Mouse (Mus musculus): ENCODE results near the gene Trim11.

DNA sequence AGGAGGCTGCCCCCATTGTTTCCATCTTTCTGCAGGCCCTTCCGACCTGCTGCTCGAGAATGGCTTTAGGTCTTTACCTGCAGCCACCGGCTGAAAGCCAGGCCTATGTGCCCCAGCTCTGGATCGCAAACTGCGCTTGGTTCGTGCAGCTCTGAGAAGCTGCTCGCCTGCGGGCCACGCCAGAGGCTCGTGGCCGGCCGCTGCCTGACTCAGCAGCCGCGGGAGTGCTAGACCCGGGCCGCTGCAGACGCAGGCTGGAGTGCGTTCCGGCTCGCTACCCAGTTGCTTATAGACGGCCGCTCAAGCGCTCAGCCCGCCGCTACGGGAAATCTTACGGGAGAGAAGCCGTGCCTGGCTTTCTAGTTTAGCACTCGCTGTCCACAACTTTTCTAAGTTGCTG, 743 bp upstream of the Trim11 start:
- TF ChIP-seq EP300 (IDR thresholded peaks at IDR 0.05; ENCODE audit: insufficient read depth, low read depth, low read length) (no peak), CTCF (IDR thresholded peaks at IDR 0.05) (no peak), POLR2A (IDR thresholded peaks at IDR 0.05; ENCODE audit: insufficient read depth, low read depth, low read length) (no peak)

Data from heart, adult 2 months (tissue).